Mouse (Mus musculus) testis, adult 2 months (tissue): ENCODE data around the gene Mcoln2. TPM values are rescaled to one million over a fixed set of nuclear protein-coding genes. Genes with fewer than 3 reads are reported as not detected.

Experiments used
- H3K27ac ChIP-seq: fragments of 200-500 bp; 2 replicates; pipeline ENCODE4 v1.5.1; 2012; ENCODE audit warnings: low read depth, low read length; ENCODE audit not compliant: control insufficient read depth, insufficient read depth
- H3K27me3 ChIP-seq: fragments of 200-500 bp; 2 replicates; pipeline ENCODE4 v1.6.1; 2012; ENCODE audit warnings: mild to moderate bottlenecking, low read length, moderate library complexity; ENCODE audit not compliant: control insufficient read depth, insufficient read depth
- H3K36me3 ChIP-seq: fragments of 200-500 bp; 2 replicates; pipeline ENCODE4 v1.6.1; 2012; ENCODE audit warnings: mild to moderate bottlenecking, low read length; ENCODE audit not compliant: control insufficient read depth, insufficient read depth
- H3K4me1 ChIP-seq: fragments of 200-500 bp; 2 replicates; pipeline ENCODE4 v1.6.1; 2012; ENCODE audit warnings: low read length; ENCODE audit not compliant: control insufficient read depth, insufficient read depth
- H3K4me3 ChIP-seq: fragments of 200-500 bp; 2 replicates; pipeline ENCODE4 v1.5.1; 2012; ENCODE audit warnings: low read depth, mild to moderate bottlenecking, low read length, moderate library complexity, mixed read lengths; ENCODE audit not compliant: control insufficient read depth
- CTCF ChIP-seq: fragments of 200-500 bp; IDR thresholded peaks from 2 replicates; pipeline ENCODE4 v1.5.1; 2012; ENCODE audit warnings: low read depth, mild to moderate bottlenecking, inconsistent platforms, low read length, moderate library complexity; ENCODE audit not compliant: control insufficient read depth, insufficient read depth, insufficient replicate concordance
- POLR2A ChIP-seq: fragments of 200-500 bp; IDR thresholded peaks from 2 replicates; pipeline ENCODE4 v1.6.1; 2012; ENCODE audit warnings: low read depth, mild to moderate bottlenecking, inconsistent platforms, low read length, moderate library complexity; ENCODE audit not compliant: control insufficient read depth
- polyA plus RNA-seq: library from polyadenylated mRNA; depleted of rRNA; stranded (reverse); fragments of >200 nt; gene quantifications from 2 replicates; pipeline ENCODE4 v1.2.3, GENCODE M21; 2012

Mcoln2 gene
- polyA plus RNA-seq, 1 experiment = 0.32 TPM

DNA sequence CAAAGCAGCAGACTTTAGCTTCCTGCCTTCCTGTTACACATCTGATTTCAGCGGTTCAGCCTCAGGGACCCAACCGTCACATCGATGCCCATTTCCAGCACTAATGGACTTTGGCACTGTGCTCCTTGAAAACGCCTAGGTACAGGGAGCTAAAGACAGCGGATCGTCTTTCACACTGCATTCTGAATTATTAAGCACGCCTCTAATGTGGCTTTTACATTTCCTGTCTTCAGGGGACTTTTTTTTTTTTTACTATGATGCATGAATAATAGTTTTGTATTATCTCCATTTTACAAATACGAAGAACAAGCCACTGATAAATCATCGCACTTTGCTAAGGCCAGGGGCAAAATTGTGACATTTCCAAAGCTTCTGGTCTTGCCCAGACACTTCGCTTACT, 36.4 kb downstream of the Mcoln2 start:
- Histone ChIP-seq H3K4me3 (no peak overlapping the region), H3K27me3 (no peaks in the 10 kb centered on the region), H3K27ac (no peak overlapping the region), H3K36me3 (no peaks in the 10 kb centered on the region), H3K4me1 (no peaks in the 10 kb centered on the region)
- TF ChIP-seq CTCF = no peak
- TF ChIP-seq POLR2A = no peak

- Histone ChIP-seq H3K36me3 (no peaks in the 10 kb centered on the region), H3K27ac (no peak overlapping the region), H3K27me3 (no peaks in the 10 kb centered on the region), H3K4me3 (no peak overlapping the region), H3K4me1 (no peaks in the 10 kb centered on the region; the same call in 1 of the 2 replicates)
- TF ChIP-seq CTCF (no peak), POLR2A (no peak)
Measured at GRCm38 (mm10) chr3:146189933-146190332, 40.3 kb downstream of the Mcoln2 start.

- no peaks in the 10 kb centered on the region for H3K27me3 ChIP-seq
- H3K4me1 ChIP-seq = no peaks in the 10 kb centered on the region; the same call in 1 of the 2 replicates
- no peak overlapping the region for H3K4me3 ChIP-seq
- no peak overlapping the region for H3K27ac ChIP-seq
- H3K36me3 ChIP-seq = no peaks in the 10 kb centered on the region
- TF ChIP-seq POLR2A (no peak), CTCF (no peak)
Measured at GRCm38 (mm10) chr3:146192507-146192906, 42.9 kb downstream of the Mcoln2 start.

DNA sequence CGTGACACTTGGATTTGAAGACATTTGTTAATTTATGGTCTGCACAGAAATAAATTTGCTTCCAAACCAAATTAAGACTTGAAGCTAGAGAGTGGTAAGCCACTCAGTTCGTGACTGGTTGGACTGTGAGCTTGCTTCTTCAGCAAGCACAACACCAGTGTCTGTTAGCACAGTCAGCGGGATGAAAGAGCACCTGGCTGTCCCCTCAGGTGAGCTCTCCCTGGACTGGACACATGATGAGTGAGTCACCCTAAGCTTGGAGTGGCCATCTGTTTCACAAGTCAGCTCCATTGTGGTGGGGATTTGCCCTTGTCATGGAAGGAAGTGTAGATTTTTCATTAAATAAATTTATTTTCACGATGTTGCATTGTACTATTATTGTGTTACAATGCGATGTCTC, 45.5 kb downstream of the Mcoln2 start:
- H3K27me3 ChIP-seq = no peaks in the 10 kb centered on the region
- TF ChIP-seq POLR2A = no peak
- no peak for TF ChIP-seq CTCF
- no peaks in the 10 kb centered on the region for H3K36me3 ChIP-seq
- no peaks in the 10 kb centered on the region; the same call in 1 of the 2 replicates for H3K4me1 ChIP-seq
- H3K4me3 ChIP-seq = peak overlapping the region; percentile 43
- no peak overlapping the region for H3K27ac ChIP-seq

DNA sequence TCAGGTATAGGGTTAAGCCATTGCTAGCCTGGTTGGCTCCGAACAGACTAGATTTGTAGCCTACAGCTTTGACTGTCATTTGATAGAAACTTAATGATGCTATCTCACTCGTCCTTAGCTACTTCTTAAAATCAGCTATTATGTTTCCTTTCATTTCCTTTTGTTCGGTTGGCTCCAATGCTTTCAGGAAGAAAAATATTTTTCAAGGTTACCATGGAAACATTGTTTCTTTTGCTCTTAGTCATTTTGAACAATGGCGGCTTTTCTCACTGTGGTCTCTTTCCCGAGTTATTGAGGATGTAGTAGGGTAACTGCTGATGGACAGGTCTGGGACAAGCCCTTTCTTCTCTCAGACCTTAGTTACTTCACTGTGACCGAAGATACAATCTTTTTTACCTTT, 46.7 kb downstream of the Mcoln2 start:
- Histone ChIP-seq H3K27ac (no peak overlapping the region), H3K27me3 (no peaks in the 10 kb centered on the region), H3K4me3 (no peak overlapping the region), H3K36me3 (no peaks in the 10 kb centered on the region), H3K4me1 (no peaks in the 10 kb centered on the region; the same call in 1 of the 2 replicates)
- TF ChIP-seq CTCF (no peak), POLR2A (no peak)

- H3K4me3 ChIP-seq = no peak overlapping the region
- H3K4me1 ChIP-seq = no peaks in the 10 kb centered on the region; the same call in 1 of the 2 replicates
- H3K27me3 ChIP-seq = no peaks in the 10 kb centered on the region
- H3K27ac ChIP-seq = no peak overlapping the region
- TF ChIP-seq CTCF = no peak
- H3K36me3 ChIP-seq = no peaks in the 10 kb centered on the region
Measured at GRCm38 (mm10) chr3:146196780-146197743, 47.4 kb downstream of the Mcoln2 start.

DNA sequence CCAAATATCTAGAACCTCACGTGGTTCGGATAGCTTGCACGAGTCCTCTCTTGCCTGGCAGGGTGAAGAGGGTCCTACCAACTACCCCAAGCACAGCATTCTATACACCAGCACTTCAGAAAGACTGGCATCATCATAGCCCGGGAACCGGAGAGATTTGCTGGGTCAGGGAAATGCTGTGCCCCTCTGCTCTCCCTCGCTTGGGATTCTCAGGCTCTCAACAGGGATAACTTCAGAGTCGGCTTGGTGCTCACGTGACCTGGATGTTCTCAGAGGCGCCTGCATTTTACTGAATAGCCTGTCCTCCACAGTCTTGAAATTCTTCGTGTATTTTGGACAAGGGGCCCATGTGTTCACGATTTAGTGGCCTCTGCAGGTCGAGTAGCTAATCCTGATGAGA, 48.2 kb downstream of the Mcoln2 start:
- H3K27ac ChIP-seq = no peak overlapping the region
- H3K36me3 ChIP-seq = no peaks in the 10 kb centered on the region
- no peaks in the 10 kb centered on the region; the same call in 1 of the 2 replicates for H3K4me1 ChIP-seq
- TF ChIP-seq CTCF = no peak
- no peak for TF ChIP-seq POLR2A
- H3K27me3 ChIP-seq = no peaks in the 10 kb centered on the region
- no peak overlapping the region for H3K4me3 ChIP-seq
